Mouse (Mus musculus) megakaryocyte, embryonic 14.5 days (primary cell): ENCODE results near the gene Fgb.

Experiments used
- FLI1 ChIP-seq: IDR thresholded peaks from 2 replicates; pipeline ENCODE4 v1.6.1; 2012; ENCODE audit warnings: low read length, inconsistent platforms, mixed read lengths
- GATA1 ChIP-seq: IDR thresholded peaks from 3 replicates; pipeline ENCODE4 v1.6.1; 2012; ENCODE audit warnings: mixed read lengths, low read length, inconsistent platforms, borderline replicate concordance

DNA sequence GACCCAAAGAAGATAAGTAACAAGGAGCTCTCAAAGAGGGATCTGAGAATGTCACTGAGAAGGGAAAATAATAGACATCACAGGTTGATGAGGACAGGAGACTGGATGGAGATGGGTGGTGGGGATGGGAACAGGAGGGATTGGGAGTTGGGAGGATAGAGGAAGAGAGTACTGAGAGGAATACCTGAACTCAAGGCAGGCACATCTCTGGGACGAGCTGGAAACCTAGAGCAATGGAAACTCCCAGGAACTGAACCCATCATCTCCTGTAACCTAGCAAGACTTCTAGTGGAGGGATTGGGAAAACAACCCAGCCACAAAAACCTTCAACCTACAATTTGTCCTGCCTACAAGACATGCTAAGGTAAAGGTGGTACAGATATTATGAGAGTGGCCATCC lies 33.4 kb downstream of the Fgb start:
- no peak for TF ChIP-seq GATA1
- no peak for TF ChIP-seq FLI1
